Comparison of ENCODE assay signal across 11 mouse cellular contexts in the genomic region with DNA sequence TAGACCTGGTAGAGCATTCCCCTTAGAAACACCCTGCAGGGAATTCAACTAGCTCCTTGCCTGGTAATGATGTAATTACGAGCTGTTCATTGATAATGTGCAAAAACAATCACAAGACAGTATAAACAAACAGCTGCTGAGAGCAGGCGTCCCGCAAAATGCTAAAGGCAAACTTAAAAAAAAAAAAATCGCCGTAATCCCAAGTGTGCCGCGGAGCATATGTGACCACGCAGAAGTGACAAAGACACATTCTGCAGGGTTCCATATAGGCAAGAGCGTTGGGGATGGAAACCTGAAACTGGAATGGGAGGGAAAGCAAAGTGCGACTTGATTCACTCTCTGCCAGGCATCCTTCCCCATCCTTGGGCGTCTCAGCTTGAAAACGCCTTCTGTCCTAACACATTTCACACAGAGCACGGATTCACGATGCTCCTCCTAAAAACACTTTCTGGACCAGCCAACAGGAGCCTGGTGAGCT. TPM values are rescaled to one million over a fixed set of nuclear protein-coding genes. Genes with fewer than 3 reads are reported as not detected.
DNase-seq lines count a peak whose midpoint lies in the region; ATAC-seq and TF ChIP-seq lines count a peak whose summit lies in the region.
"Had no signal": no experiment of that assay in that cellular context is flagged by ENCODE, and none has a peak within 500 bp of the region (broad histone marks: within the 10 kb centered on the region; RNA-seq: fewer than 3 reads in every experiment).

No protein-coding gene starts in this region.

- H3K4me2 ChIP-seq in heart, embryonic 11.5 days, result peak overlapping the region; percentile 38; the same call in 1 of the 2 replicates
- 0 out of 2 replicates have a peak overlapping the region, but pooled peaks have one; percentile 8 for H3K4me2 ChIP-seq in forebrain, postnatal 0 days (ENCODE audit: low read depth)
- H3K4me2 ChIP-seq: limb, embryonic 12.5 days had no signal

- no peak overlapping the region for H3K4me3 ChIP-seq in heart, embryonic 11.5 days (ENCODE audit: low read depth, low read length)
- H3K4me3 ChIP-seq in E14TG2a.4 (replicated peaks; ENCODE audit: low read length), result peak overlapping the region; percentile 49
- no peak overlapping the region for H3K4me3 ChIP-seq in forebrain, postnatal 0 days (ENCODE audit: low read depth, low read length)
- H3K4me3 ChIP-seq: limb, embryonic 12.5 days; midbrain, embryonic 10.5 days had no signal

- no peak for TF ChIP-seq CTCF in E14TG2a.4 (conservative IDR thresholded peaks at IDR 0.05; ENCODE audit: low read length)
- TF ChIP-seq CTCF in forebrain, postnatal 0 days (IDR thresholded peaks at IDR 0.05; ENCODE audit: low read depth), result no peak

- H3K36me3 ChIP-seq in heart, embryonic 11.5 days (ENCODE audit: control insufficient read depth, insufficient read depth, low read length), result no peaks in the 10 kb centered on the region
- H3K36me3 ChIP-seq in E14TG2a.4 (ENCODE audit: insufficient read depth, low read length), result no peaks in the 10 kb centered on the region
- no peaks in the 10 kb centered on the region for H3K36me3 ChIP-seq in forebrain, postnatal 0 days (ENCODE audit: insufficient read depth)
- H3K36me3 ChIP-seq: limb, embryonic 12.5 days; midbrain, embryonic 10.5 days had no signal

- no peaks in the 10 kb centered on the region for H3K27me3 ChIP-seq in heart, embryonic 11.5 days (ENCODE audit: control insufficient read depth, insufficient read depth, low read length)
- H3K27me3 ChIP-seq in E14TG2a.4 (ENCODE audit: insufficient read depth, low read length), result peaks cover 13% of the 10 kb centered on the region; the same call in 1 of the 2 replicates
- H3K27me3 ChIP-seq in forebrain, postnatal 0 days (ENCODE audit: insufficient read depth, low read length), result no peaks in the 10 kb centered on the region
- H3K27me3 ChIP-seq: limb, embryonic 12.5 days had no signal

- H3K9ac ChIP-seq in heart, embryonic 11.5 days (ENCODE audit: low read depth, low read length), result no peak overlapping the region
- H3K9ac ChIP-seq in forebrain, postnatal 0 days, result no peak overlapping the region
- H3K9ac ChIP-seq: limb, embryonic 12.5 days; liver, postnatal 0 days had no signal

- WGBS in heart, embryonic 11.5 days (ENCODE audit: insufficient replicate concordance), result 41% methylated on average over 14 of the region's 14 CpGs
- WGBS in forebrain, postnatal 0 days, result 24% methylated on average over 14 of the region's 14 CpGs

- intact Hi-C loops in heart, postnatal 14 days (cut with DNase I), result no loop called here
- intact Hi-C loops in left cerebral cortex, postnatal 14 days (cut with DNase I), result no loop called here

- no peak for ATAC-seq in heart, embryonic 11.5 days (replicated peaks; ENCODE audit: insufficient number of reproducible peaks, low FRiP score, low TSS enrichment)
- ATAC-seq in forebrain, postnatal 0 days, result peak; percentile 85
- ATAC-seq: liver, postnatal 0 days had no signal

- H3K4me1 ChIP-seq in heart, embryonic 11.5 days (ENCODE audit: control insufficient read depth, insufficient read depth, low read length), result no peaks in the 10 kb centered on the region
- peaks cover 40% of the 10 kb centered on the region for H3K4me1 ChIP-seq in E14TG2a.4 (replicated peaks; ENCODE audit: low read depth, low read length)
- H3K4me1 ChIP-seq in forebrain, postnatal 0 days (ENCODE audit: insufficient read depth), result no peaks in the 10 kb centered on the region; the same call in 1 of the 2 replicates
- H3K4me1 ChIP-seq: midbrain, embryonic 10.5 days had no signal

- no peak overlapping the region for H3K27ac ChIP-seq in heart, embryonic 11.5 days (ENCODE audit: low read depth, low read length)
- H3K27ac ChIP-seq in forebrain, postnatal 0 days (ENCODE audit: low read depth, low read length), result no peak overlapping the region
- H3K27ac ChIP-seq: limb, embryonic 12.5 days; midbrain, embryonic 10.5 days had no signal

- H3K9me3 ChIP-seq in heart, embryonic 11.5 days (replicated peaks; ENCODE audit: control insufficient read depth, low read length), result no peaks in the 10 kb centered on the region
- no peaks in the 10 kb centered on the region for H3K9me3 ChIP-seq in E14TG2a.4 (ENCODE audit: low read length)
- no peaks in the 10 kb centered on the region for H3K9me3 ChIP-seq in forebrain, postnatal 0 days (ENCODE audit: low read length)
- H3K9me3 ChIP-seq: limb, embryonic 12.5 days; midbrain, embryonic 10.5 days had no signal

- DNase-seq in heart, postnatal 14 days, result no peak
- peak; percentile 23 to 58 for DNase-seq in left cerebral cortex, postnatal 14 days (ENCODE audit: low spot score in 2 of 2)
- no peak for DNase-seq in left cerebral cortex, adult 11 months (ENCODE audit: low spot score)
- peak; percentile 73 for DNase-seq in forebrain, postnatal 0 days
- no peak for DNase-seq in B cell, adult 2 months
- DNase-seq: cerebellum, postnatal 14 days; liver, postnatal 0 days had no signal

RNA-seq across cellular contexts. Expression of a gene that starts 28.0 kb away (rescaled TPM):
- polyA plus RNA-seq in heart, embryonic 11.5 days (2014; fragmentation: Nextera tagmentation; extraction: Ambion mirVana), result 635 and 657 TPM in 2 replicates
- total RNA-seq in heart, postnatal 14 days (2021), result 10 to 100 TPM; 85.2 to 99.5 TPM
- 100 to 1,000 TPM; 308 to 316 TPM for total RNA-seq in left cerebral cortex, postnatal 14 days (2021)
- 187 TPM in 2 replicates for total RNA-seq in forebrain, postnatal 0 days (2014; rRNA removed)
- 618 and 740 TPM in 2 replicates for polyA plus RNA-seq in forebrain, postnatal 0 days (2015; fragmentation: Nextera tagmentation; extraction: Ambion mirVana)

Comparison
In these comparisons a context has a peak if more than half of its experiments do, and no peak if none do; other contexts are left out.
1. DNase-seq: peak in left cerebral cortex, postnatal 14 days (2 of 2) and forebrain, postnatal 0 days (single experiment); none in heart, postnatal 14 days (0 of 2), left cerebral cortex, adult 11 months (single experiment) and B cell, adult 2 months (0 of 2).